Mouse (Mus musculus): ENCODE results near the gene Tmem91.

Tmem91 gene

DNA sequence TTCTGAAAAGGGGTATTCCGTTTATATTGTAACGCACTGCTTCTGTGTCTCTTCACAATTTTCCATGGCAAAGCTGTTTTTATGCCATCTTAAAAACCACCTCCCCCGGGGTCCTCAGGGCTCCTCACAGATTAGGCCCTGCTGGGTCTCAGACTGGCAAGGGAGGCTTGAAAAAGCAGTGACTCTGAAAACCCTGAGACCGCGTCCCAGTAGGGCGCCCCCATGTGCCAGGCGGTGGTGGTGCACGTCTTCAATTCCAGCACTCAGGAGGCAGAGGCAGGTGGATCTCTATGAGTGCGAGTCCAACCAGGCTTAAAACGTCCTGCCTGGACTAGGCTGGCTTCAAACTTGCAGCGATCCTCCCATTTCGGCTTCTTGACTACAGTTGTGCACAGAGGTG, 25.8 kb upstream of the Tmem91 start:
- DNase-seq (ENCODE audit: low read depth in 2 of 2, low spot score in 2 of 2), result peak in 1 of 2 experiments; percentile 46

DNA sequence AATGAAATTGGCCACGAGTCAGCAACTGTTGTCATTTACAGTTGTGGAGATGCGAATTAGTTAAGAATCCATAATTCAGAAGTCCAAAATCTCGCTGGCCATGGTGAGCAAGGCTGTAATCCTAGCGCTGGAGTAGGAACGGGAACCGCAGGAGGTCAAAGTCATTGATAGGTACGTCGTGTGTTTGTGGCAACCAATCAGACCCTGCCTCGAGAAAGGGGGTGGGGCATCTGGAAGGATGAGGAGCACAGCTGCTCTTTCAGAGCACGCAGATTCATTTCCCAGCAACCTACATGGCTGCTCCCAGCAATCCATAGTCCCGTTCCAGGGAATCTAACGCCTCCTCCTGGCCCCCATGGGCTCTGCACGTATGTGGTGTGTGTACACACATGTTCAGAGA, 24.9 kb upstream of the Tmem91 start:
- DNase-seq (ENCODE audit: low read depth in 2 of 2, low spot score in 2 of 2), result no peak

DNA sequence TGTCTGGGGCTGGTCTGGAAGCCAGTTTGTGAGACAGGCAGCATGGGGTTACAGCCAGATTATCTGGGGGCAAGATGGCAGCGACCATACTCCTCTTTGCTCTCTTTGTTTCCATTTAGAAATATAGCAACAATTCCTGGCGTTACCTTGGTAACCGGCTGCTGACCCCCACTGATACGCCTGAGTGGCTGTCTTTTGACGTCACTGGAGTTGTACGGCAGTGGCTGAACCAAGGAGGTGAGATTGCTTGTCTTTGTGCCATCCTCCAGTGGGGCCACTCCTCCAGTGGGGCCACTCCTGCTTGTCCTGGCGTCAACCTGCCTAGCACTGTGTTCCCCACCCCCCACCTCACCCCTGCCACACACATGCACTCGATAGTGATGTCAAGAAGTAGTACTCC, 19.1 kb upstream of the Tmem91 start:
- DNase-seq (ENCODE audit: low read depth in 2 of 2, low spot score in 2 of 2), result no peak

DNA sequence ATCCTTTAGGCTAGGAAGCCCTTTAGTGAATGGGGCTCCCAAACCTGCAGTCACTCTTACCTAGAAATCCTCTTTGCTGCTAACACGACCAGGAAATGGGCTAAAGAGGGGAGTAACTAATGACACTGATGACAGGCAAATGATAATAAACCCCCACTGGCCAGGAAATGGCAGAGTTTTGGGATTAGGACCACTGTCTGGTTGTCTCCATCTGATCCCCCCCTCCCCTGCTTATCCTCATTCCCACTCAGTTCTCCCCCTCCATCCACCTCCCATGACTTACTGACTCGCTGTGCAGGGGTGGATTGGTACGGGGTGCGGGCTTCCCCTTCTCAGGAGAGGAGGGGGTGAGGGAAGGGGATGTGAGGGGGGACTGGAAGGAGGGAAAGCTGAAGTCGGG, 15.1 kb upstream of the Tmem91 start:
- no peak for DNase-seq (ENCODE audit: low read depth in 2 of 2, low spot score in 2 of 2)

DNA sequence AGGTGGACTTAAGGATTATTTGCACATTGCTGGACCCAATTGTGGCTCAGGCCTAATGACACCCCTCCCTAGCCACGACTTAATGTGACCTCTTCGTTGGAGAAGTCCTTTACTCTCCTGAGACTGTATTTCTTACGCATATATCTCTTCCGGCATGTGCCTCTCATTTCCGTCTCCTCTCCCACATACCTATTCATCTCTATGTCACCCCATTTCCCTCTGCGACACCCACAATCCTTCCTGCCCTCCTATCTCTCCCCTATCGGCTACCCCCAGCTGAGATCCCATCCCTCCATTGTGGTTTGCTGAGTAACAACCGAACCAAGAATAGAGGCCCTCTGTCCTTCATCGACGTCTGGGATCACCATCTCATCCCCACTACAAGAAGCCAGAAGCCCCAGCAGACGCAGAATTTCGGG, 14.6 kb upstream of the Tmem91 start:
- DNase-seq (ENCODE audit: low read depth in 2 of 2, low spot score in 2 of 2), result no peak

DNA sequence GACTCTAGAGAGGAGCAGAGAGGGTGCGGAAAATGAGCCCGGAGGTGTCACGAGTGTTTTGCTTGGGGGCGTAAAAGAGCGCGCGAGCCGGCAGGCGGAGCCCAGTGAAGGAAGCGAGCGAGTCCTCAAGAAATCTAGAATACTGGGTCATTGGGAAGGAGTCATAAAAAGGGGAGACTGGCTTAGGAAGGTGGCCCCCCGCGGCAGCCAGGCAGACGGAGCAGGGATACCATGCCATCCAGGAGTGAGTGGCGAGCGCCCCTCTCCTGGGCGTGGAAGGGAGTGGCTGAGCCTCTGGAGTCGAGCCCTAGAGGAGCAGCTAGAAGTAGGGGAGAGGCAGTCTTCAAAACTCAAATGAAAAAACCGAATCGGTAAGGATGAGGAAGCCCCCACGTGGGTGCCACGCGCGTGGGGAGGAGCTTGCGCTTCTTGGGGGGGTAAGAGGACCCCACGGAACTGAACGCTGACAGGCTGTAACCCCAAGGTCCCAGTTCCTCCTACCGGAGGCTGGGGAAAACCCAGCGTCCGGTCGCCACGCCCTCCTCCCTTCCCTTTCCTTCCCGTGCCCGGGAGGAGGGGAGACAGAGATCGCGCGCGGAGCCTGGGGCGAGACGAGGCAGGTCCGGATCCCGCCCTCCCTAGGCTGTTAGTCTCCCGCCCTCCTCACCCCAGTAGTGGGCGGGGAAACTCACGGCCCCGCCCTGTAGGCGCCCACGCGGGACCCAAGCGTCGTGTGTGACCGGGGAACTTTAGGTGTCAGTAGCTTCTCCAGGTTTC, 14.0 kb upstream of the Tmem91 start:
- peak; percentile 60 to 73 for DNase-seq (ENCODE audit: low read depth in 2 of 2, low spot score in 2 of 2)

DNA sequence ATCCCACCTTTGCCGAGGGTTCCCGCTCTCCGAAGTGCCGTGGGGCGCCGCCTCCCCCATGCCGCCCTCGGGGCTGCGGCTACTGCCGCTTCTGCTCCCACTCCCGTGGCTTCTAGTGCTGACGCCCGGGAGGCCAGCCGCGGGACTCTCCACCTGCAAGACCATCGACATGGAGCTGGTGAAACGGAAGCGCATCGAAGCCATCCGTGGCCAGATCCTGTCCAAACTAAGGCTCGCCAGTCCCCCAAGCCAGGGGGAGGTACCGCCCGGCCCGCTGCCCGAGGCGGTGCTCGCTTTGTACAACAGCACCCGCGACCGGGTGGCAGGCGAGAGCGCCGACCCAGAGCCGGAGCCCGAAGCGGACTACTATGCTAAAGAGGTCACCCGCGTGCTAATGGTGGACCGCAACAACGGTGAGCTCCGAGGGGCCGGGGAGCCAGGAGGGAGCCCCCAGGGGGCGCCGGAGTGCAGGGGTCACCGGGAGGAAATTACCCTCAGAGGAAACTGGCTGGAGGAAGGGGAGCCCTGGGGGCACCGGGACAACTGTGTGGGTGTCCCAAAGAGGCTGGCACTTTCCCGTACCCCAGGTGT, 12.9 kb upstream of the Tmem91 start:
- DNase-seq (ENCODE audit: low read depth in 2 of 2, low spot score in 2 of 2), result peak; percentile 31 to 33

DNA sequence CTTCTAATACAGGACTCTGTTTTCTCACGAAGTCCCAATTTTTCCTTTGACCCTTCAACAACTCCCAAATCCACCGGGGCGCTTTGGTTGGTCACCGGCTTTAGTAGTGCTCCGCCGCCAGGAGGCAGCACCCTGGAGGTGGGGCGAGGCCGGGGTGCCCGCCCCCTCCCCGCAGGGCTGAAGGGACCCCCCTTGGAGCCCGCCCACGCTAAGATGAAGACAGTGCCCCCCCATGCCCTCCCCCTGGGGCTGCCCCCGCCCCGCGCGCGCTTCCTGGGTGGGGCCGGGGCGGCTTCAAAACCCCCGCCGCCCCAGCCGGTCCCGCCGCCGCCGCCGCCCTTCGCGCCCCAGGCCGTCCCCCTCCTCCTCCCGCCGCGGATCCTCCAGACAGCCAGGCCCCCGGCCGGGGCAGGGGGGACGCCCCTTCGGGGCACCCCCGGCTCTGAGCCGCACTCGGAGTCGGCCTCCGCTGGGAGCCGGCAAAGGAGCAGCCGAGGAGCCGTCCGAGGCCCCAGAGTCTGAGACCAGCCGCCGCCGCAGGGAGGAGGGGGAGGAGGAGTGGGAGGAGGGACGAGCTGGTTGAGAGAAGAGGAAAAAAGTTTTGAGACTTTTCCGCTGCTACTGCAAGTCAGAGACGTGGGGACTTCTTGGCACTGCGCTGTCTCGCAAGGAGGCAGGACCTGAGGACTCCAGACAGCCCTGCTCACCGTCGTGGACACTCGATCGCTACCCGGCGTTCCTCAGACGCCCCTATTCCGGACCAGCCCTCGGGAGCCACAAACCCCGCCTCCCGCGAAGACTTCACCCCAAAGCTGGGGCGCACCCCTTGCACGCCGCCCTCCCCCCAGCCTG, 11.9 kb upstream of the Tmem91 start, which contains the start of gene Tgfb1:
Tgfb1 (plus strand) TSS at position 323 of the 852 bp plus-strand sequence.
- DNase-seq (ENCODE audit: low read depth in 2 of 2, low spot score in 2 of 2), result peak; percentile 83 to 85

DNA sequence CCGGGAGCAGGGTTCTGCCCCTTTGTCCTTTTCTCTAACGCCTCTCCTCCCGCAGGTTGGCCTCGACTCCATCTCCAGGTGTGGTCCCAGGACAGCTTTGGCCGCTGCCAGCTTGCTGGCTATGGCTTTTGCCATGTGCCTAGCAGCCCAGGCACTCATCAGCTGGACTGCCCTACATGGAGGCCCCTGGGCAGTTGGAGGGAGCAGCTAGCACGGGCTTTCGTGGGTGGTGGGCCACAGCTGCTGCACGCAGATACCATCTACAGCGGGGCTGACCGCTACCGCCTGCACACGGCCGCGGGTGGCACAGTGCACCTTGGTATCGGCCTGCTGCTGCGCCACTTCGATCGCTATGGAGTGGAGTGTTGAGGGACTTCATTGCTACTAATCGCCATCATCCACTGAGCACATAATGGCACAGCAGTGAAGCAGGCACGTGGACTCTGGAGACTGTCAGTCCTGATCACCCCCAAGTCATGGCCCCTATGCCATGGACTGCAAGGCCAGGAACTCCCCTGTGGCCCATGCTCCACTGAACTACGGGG, 11.0 kb upstream of the Tmem91 start:
- no peak for DNase-seq (ENCODE audit: low read depth in 2 of 2, low spot score in 2 of 2)

DNA sequence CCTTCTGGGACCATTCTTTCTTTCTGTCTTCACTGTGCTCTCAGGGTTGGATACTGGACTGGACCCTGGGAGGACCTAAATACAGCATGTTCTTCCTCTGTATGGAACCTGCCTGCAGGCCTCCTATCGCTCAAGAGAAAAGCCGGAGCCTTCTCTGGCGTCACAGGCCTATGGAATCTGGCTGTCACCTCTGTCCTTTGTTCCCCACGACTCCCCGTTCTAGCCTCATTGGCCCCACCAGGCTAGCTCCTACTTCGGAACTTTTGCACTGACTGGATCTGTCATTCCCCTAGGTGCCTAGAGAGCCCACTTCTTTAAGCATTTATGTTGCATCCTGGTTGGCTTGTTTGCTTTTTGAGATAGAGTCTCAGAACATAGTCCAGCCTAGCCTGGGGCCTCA, 9.7 kb upstream of the Tmem91 start:
- no peak for DNase-seq (ENCODE audit: low read depth in 2 of 2, low spot score in 2 of 2)

DNA sequence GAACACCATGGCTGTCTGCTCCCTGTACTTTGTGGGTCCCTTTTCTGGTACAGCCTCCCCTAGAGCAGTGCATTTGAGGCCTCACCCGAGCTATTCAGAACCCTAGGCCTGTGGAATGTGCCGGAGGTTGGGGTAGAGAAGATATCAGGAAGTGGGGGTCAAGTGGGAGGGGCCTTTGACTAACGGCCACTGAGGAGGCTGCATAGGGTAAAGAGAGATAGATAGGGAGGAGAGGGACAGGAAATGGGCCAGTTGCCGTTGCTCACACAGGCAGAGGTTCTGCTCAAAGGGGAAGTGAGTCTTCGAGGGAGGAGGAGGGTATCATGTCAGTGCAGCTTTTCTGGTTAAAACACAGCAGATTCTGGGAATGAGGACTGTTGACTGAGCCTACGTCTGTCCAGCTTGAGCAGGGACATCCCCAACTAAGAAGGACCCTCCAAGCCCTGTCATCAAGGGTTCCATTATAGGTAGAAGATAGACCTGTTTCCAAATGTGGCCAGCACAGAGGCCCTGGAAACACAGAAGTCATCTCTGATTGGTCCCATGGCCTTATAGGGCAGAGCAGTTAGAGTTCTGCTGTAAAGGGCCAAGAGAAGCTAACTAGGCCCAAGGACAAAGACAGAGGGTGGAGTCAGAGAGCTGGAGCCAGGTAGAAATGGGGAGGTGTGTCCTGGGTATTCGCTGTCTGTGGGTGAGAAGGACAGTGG, 8.7 kb upstream of the Tmem91 start:
- DNase-seq (ENCODE audit: low read depth in 2 of 2, low spot score in 2 of 2), result peak; percentile 16 to 40

DNA sequence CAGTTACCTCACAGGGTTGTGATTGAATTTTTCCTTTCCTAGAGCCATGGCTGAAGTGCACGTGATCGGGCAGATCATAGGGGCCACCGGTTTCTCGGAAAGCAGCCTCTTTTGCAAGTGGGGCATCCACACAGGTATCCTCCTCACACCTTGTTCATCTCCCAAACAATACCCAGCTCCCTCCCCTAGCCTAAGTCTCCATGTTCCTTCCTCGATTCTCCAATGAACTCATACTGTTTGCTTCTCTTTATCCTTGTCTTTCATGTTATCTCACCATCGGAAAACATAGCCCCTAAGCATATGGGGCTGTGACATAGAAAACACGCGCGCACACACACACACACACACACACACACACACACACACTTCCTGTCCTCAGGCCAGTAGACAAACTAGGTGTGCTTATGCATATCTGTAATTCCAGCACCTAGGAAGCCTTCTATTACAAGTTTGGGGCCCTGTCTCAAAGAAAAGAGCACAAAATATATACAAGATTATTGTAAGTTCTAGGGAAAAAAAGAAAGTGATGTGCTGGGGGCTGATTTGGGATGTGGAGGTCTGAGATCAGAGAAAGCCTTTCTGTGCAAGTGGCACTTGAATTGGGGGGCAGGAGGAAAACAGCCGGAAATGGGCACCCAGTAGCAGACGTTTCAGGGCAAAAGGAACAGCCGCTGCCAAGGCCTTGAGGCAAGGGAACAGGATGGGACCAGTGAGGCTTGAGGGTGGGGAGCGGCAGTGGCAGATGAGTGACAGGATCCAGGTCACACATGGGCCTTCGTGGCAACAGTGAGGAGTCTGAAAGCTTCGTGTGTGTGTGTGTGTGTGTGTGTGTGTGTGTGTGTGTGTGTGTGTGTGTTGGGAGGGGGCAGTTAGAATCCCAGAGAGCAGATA, 6.6 kb upstream of the Tmem91 start:
- DNase-seq (ENCODE audit: low read depth in 2 of 2, low spot score in 2 of 2), result peak; percentile 39 to 48

DNA sequence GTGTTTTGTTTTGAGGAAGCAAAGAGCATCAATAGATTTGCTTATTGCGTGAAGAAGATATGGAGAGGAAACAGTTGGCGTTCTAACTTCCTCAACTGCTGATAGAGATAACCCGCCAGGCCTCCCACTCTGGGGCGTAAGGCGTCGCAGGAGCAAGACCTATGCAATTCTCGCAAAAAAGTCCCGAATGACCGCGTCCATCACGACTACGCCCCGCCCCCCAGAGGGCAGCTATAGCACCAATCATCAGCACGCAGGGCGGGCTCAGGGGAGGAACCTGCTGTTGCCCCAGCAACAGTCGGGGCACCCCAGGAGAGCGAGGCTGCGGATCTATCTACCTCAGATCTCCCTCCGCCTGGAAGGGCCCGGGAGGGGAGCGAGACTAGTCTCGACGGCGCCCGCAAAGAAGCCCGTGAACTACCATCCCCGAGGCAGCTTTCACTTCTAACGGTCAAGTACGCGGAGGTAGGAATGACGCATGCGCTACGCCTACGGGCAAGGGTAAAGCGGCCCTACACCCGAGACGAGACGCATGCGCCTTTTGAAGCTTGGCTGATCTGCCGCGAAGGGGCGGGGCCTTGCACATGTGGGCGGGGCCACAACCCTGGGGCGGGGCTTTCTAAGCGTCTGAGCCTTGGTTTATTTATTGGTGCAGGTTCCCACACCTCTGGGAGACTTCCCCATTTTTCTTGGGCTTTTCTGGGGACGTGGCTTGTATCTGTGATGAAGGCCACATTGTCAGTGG, 5.7 kb upstream of the Tmem91 start, which contains the start of gene B9d2:
B9d2 (plus strand) TSS at position 267 of the 745 bp plus-strand sequence.
- DNase-seq (ENCODE audit: low read depth in 2 of 2, low spot score in 2 of 2), result peak; percentile 93 to 96

DNA sequence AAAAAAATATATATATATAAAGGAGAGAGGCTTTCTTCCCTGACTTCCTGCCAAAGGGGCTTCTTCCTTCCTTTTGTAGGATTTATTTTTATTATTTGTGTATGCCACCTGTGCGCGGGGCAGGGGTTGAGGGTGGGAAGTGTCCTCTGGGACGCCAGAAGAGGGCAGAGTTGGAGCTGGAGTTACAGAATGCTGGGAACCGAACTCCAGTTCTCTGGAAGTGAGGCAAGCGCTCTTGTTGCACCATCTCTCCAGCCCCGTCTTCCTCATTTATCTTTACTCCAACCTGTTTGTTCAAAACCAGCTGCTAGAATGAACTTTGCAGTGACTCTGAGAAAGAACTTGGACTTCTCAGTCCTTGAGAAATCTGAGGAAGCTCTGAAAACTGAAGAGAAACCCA, 5.0 kb upstream of the Tmem91 start:
- no peak for DNase-seq (ENCODE audit: low read depth in 2 of 2, low spot score in 2 of 2)

DNA sequence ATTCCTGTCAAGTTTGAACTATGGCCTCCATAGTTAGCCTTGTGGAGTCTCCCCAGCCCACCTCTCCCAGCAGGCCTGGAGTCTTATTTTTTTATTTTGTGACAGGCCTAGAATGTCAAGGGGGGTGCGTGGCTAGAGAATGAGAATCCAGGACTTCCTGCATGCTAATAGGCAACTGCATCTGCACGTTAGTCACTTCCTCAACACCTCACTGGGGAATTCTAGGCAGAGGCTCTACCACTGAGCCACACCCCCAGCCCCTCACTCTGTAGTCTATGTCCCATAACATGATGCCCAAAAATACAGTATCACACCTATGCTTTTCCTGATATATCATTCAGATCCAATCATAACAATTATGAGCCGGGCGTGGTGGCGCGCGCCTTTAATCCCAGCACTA, 2.0 kb upstream of the Tmem91 start:
- no peak for DNase-seq (ENCODE audit: low read depth in 2 of 2, low spot score in 2 of 2)

DNA sequence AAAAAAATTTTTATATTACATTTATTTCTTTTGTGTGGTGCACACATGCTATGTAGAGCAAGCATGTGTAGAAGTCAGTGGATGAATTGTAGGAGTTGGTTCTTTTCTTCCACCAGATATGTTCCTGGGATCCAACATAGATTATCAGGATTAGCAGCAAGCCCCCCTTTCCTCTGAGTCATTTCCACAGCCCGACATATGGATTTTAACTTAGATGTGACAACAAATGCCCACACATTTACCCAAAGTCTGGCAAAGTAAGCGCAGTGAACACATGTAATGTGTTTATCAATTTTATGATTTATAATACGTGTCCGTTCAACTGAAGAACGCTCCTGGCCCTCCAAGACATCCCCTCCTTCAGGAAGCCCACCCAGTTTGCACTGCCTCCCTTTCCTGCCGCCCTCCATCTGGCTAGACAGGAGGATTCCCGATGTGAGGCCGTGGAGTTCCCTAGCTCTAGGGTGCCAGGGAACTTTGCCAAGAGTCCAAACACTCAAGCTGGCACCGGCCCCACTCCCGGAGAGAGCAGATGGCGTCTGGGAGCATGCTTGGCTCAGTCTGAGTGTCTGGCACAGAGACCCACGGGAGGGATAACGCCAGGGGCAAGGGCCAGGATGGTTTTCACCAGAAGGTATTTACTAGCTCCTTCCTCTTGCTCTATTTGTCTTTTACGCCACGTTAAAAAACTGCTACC, 1.3 kb upstream of the Tmem91 start:
- DNase-seq (ENCODE audit: low read depth in 2 of 2, low spot score in 2 of 2), result no peak

DNA sequence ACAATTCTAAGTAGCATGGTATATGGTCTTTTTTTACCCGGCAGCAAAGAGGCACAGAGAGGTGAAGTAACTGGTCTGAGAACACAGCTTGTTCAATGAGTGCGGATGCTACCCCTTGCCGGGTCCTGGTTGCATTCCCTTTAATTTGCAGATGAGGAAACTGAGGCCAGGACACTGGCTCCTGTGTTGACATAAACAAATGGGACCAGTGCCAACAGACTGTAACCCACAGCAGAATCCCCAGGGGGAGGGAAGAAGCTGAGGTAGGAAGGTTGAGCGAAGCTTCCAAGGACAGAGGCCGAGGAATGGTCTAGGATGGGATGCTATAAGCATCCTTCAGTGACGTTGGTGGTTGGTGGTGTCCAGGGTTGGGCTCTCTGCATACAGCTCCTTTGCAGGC, 439 bp upstream of the Tmem91 start:
- no peak for DNase-seq (ENCODE audit: low read depth in 2 of 2, low spot score in 2 of 2)

DNA sequence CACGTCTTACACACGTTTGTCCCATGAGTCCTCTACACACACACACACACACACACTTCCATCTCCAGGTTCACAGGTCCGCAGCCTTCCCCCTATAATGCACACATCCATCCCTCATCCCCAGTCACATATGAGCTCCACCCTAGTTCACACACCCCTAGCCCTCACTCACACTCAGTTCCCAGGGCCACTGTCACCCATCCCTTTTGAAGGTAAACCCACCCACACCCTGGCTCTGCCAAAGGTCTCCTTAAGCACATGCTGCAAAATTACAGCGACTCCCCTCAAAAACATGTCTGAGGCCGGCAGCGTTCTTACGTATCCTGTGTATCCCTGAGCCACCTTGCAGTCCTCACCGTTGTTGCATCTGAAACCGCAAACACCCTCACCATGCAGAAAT, 669 bp downstream of the Tmem91 start:
- DNase-seq (ENCODE audit: low read depth in 2 of 2, low spot score in 2 of 2), result no peak

DNA sequence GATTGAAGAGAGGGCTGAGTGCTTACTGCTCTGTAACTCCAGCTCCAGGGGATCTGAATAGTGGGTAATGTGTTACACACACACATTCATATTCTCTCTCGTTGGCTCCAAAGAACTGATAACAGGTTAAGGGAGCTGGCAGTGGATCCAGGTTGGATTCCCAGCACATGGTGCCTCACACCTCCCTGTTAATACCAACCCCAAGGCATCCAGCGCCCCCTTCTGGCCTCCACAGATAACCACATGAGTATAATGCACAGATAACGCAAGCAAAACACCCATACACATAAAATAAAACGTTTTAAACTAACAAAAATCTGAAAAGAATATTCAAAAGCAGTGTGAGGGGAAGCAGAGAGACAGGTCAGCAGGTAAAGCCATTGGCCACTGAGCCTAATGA, 2.5 kb downstream of the Tmem91 start:
- DNase-seq (ENCODE audit: low read depth in 2 of 2, low spot score in 2 of 2), result no peak

Data from CD8-positive naive resting alpha-beta T cell, adult 2 months (primary cell).